Mouse (Mus musculus): ENCODE data around the gene Gm20458. TPM values are rescaled to one million over a fixed set of nuclear protein-coding genes. Genes with fewer than 3 reads are reported as not detected.

Gm20458 gene
- 6.0 and 6.9 TPM in 2 replicates for polyA plus RNA-seq (2015; fragmentation: Nextera tagmentation; extraction: Ambion mirVana)

GRCm38 (mm10) chr2:164460745-164461551 is at the start of gene Gm20458:
Gene Gm20458 (plus strand): TSS chr2:164460967.
- Histone ChIP-seq H3K4me1 (peaks cover 22% of the 10 kb centered on the region), H3K27me3 (no peaks in the 10 kb centered on the region), H3K36me3 (peaks cover 27% of the 10 kb centered on the region), H3K9ac (replicated peaks) (peak within 1 kb of the TSS; percentile 80), H3K4me2 (replicated peaks) (peak within 1 kb of the TSS; percentile 69), H3K27ac (replicated peaks) (peak within 1 kb of the TSS; percentile 92), H3K4me3 (peak within 1 kb of the TSS; percentile 72), H3K9me3 (no peaks in the 10 kb centered on the region)
- ATAC-seq (replicated peaks): peak; percentile 99
- under 1% methylated on average over 79 of the region's 79 CpGs for WGBS

GRCm38 (mm10) chr2:164414167-164414566 is 46.6 kb upstream of the Gm20458 start:
- H3K36me3 ChIP-seq: no peaks in the 10 kb centered on the region
- peaks cover 11% of the 10 kb centered on the region; the same call in 1 of the 2 replicates for H3K27me3 ChIP-seq
- WGBS: 16% methylated on average over 28 of the region's 28 CpGs
- H3K4me1 ChIP-seq: peaks cover 3% of the 10 kb centered on the region; the same call in 1 of the 2 replicates
- no peak for ATAC-seq (replicated peaks)
- H3K9me3 ChIP-seq: no peaks in the 10 kb centered on the region
- H3K4me3 ChIP-seq: peak overlapping the region; percentile 14
- H3K27ac ChIP-seq (replicated peaks): no peak overlapping the region
- peak overlapping the region; percentile 36 for H3K4me2 ChIP-seq (replicated peaks)
- H3K9ac ChIP-seq (replicated peaks): no peak overlapping the region

GRCm38 (mm10) chr2:164414581-164414980 is 46.2 kb upstream of the Gm20458 start:
- 73% methylated on average over 10 of the region's 10 CpGs for WGBS
- no peak for ATAC-seq (replicated peaks)

GRCm38 (mm10) chr2:164417198-164417597 is 43.6 kb upstream of the Gm20458 start:
- H3K4me2 ChIP-seq (replicated peaks): no peak overlapping the region
- H3K36me3 ChIP-seq: no peaks in the 10 kb centered on the region
- H3K4me3 ChIP-seq: no peak overlapping the region
- peaks cover 4% of the 10 kb centered on the region; the same call in 1 of the 2 replicates for H3K27me3 ChIP-seq
- ATAC-seq (replicated peaks): no peak
- no peaks in the 10 kb centered on the region for H3K9me3 ChIP-seq
- peaks cover 3% of the 10 kb centered on the region; the same call in 1 of the 2 replicates for H3K4me1 ChIP-seq
- 2% methylated on average over 2 of the region's 2 CpGs for WGBS
- no peak overlapping the region for H3K27ac ChIP-seq (replicated peaks)
- no peak overlapping the region for H3K9ac ChIP-seq (replicated peaks)

More at GRCm38 (mm10) chr2:164414581-164414980, 46.2 kb upstream of the Gm20458 start:
- H3K4me3 ChIP-seq: peak overlapping the region; percentile 14
- peaks cover 7% of the 10 kb centered on the region; the same call in 1 of the 2 replicates for H3K27me3 ChIP-seq
- peak overlapping the region; percentile 36 for H3K4me2 ChIP-seq (replicated peaks)
- no peaks in the 10 kb centered on the region for H3K36me3 ChIP-seq
- H3K9ac ChIP-seq (replicated peaks): no peak overlapping the region
- H3K27ac ChIP-seq (replicated peaks): no peak overlapping the region
- H3K9me3 ChIP-seq: no peaks in the 10 kb centered on the region
- peaks cover 3% of the 10 kb centered on the region; the same call in 1 of the 2 replicates for H3K4me1 ChIP-seq

- Histone ChIP-seq H3K4me3 (no peak overlapping the region), H3K27me3 (peaks cover 4% of the 10 kb centered on the region; the same call in 1 of the 2 replicates), H3K9ac (replicated peaks) (no peak overlapping the region), H3K4me1 (peaks cover 3% of the 10 kb centered on the region; the same call in 1 of the 2 replicates), H3K4me2 (replicated peaks) (no peak overlapping the region), H3K27ac (replicated peaks) (no peak overlapping the region), H3K36me3 (no peaks in the 10 kb centered on the region), H3K9me3 (no peaks in the 10 kb centered on the region)
- no peak for ATAC-seq (replicated peaks)
- 29% methylated on average over 3 of the region's 3 CpGs for WGBS
These were observed 42.4 kb upstream of the Gm20458 start for GRCm38 (mm10) chr2:164418308-164418875.

- ATAC-seq (replicated peaks): no peak
- Histone ChIP-seq H3K27me3 (peaks cover under 1% of the 10 kb centered on the region; the same call in 1 of the 2 replicates), H3K9me3 (no peaks in the 10 kb centered on the region), H3K27ac (replicated peaks) (no peak overlapping the region), H3K9ac (replicated peaks) (no peak overlapping the region), H3K4me3 (no peak overlapping the region), H3K36me3 (no peaks in the 10 kb centered on the region), H3K4me2 (replicated peaks) (no peak overlapping the region), H3K4me1 (no peaks in the 10 kb centered on the region)
- 2% methylated on average over 3 of the region's 3 CpGs for WGBS
These were observed 41.3 kb upstream of the Gm20458 start for GRCm38 (mm10) chr2:164419489-164419888.

GRCm38 (mm10) chr2:164421306-164421705 is 39.5 kb upstream of the Gm20458 start:
- H3K4me1 ChIP-seq: no peaks in the 10 kb centered on the region
- H3K36me3 ChIP-seq: no peaks in the 10 kb centered on the region
- no peak overlapping the region for H3K27ac ChIP-seq (replicated peaks)
- no peaks in the 10 kb centered on the region for H3K27me3 ChIP-seq
- ATAC-seq (replicated peaks): no peak
- H3K4me2 ChIP-seq (replicated peaks): no peak overlapping the region
- H3K4me3 ChIP-seq: no peak overlapping the region
- no peak overlapping the region for H3K9ac ChIP-seq (replicated peaks)
- 92% methylated on average over 7 of the region's 7 CpGs for WGBS
- no peaks in the 10 kb centered on the region for H3K9me3 ChIP-seq

GRCm38 (mm10) chr2:164421979-164422378 is 38.8 kb upstream of the Gm20458 start:
- Histone ChIP-seq H3K4me3 (no peak overlapping the region), H3K4me1 (no peaks in the 10 kb centered on the region), H3K9me3 (no peaks in the 10 kb centered on the region), H3K36me3 (no peaks in the 10 kb centered on the region), H3K4me2 (replicated peaks) (no peak overlapping the region), H3K27ac (replicated peaks) (no peak overlapping the region), H3K27me3 (no peaks in the 10 kb centered on the region), H3K9ac (replicated peaks) (no peak overlapping the region)
- no peak for ATAC-seq (replicated peaks)
- WGBS: 89% methylated on average over 8 of the region's 8 CpGs

- H3K9me3 ChIP-seq: no peaks in the 10 kb centered on the region
- H3K36me3 ChIP-seq: no peaks in the 10 kb centered on the region
- no peak overlapping the region for H3K4me2 ChIP-seq (replicated peaks)
- 92% methylated on average over 15 of the region's 15 CpGs for WGBS
- ATAC-seq (replicated peaks): no peak
- H3K4me1 ChIP-seq: no peaks in the 10 kb centered on the region
- no peaks in the 10 kb centered on the region for H3K27me3 ChIP-seq
- H3K4me3 ChIP-seq: no peak overlapping the region
- no peak overlapping the region for H3K9ac ChIP-seq (replicated peaks)
- H3K27ac ChIP-seq (replicated peaks): no peak overlapping the region
These were observed 37.9 kb upstream of the Gm20458 start for GRCm38 (mm10) chr2:164422675-164423393.

- no peaks in the 10 kb centered on the region for H3K9me3 ChIP-seq
- no peak overlapping the region for H3K9ac ChIP-seq (replicated peaks)
- H3K4me1 ChIP-seq: no peaks in the 10 kb centered on the region
- H3K27ac ChIP-seq (replicated peaks): no peak overlapping the region
- 91% methylated on average over 11 of the region's 11 CpGs for WGBS
- ATAC-seq (replicated peaks): no peak
- no peak overlapping the region for H3K4me2 ChIP-seq (replicated peaks)
- H3K36me3 ChIP-seq: no peaks in the 10 kb centered on the region
- H3K27me3 ChIP-seq: no peaks in the 10 kb centered on the region
- H3K4me3 ChIP-seq: no peak overlapping the region
These were observed 37.3 kb upstream of the Gm20458 start for GRCm38 (mm10) chr2:164423464-164423863.

GRCm38 (mm10) chr2:164424406-164424805 is 36.4 kb upstream of the Gm20458 start:
- Histone ChIP-seq H3K36me3 (no peaks in the 10 kb centered on the region), H3K9me3 (no peaks in the 10 kb centered on the region), H3K9ac (replicated peaks) (no peak overlapping the region), H3K27me3 (no peaks in the 10 kb centered on the region), H3K4me3 (no peak overlapping the region), H3K4me2 (replicated peaks) (no peak overlapping the region), H3K27ac (replicated peaks) (no peak overlapping the region), H3K4me1 (no peaks in the 10 kb centered on the region)
- 88% methylated on average over 8 of the region's 8 CpGs for WGBS
- no peak for ATAC-seq (replicated peaks)

- 77% methylated on average over 5 of the region's 5 CpGs for WGBS
- no peaks in the 10 kb centered on the region for H3K36me3 ChIP-seq
- ATAC-seq (replicated peaks): no peak
- no peak overlapping the region for H3K27ac ChIP-seq (replicated peaks)
- H3K4me2 ChIP-seq (replicated peaks): no peak overlapping the region
- H3K4me3 ChIP-seq: no peak overlapping the region
- H3K27me3 ChIP-seq: no peaks in the 10 kb centered on the region
- H3K4me1 ChIP-seq: no peaks in the 10 kb centered on the region
- H3K9me3 ChIP-seq: no peaks in the 10 kb centered on the region
- H3K9ac ChIP-seq (replicated peaks): no peak overlapping the region
These were observed 35.4 kb upstream of the Gm20458 start for GRCm38 (mm10) chr2:164425401-164425800.

All from forebrain, embryonic 15.5 days (tissue).